Mouse (Mus musculus) MEL (cell line): ENCODE results near the gene Myh3. TPM values are rescaled to one million over a fixed set of nuclear protein-coding genes. Genes with fewer than 3 reads are reported as not detected.

ENCODE experiments used
- DNase-seq: peaks from one replicate; pipeline ENCODE4 v3.0.0; 2011; ENCODE audit warnings: low read depth, low spot score
- H3K27ac ChIP-seq: 2 replicates; pipeline ENCODE4 v1.5.1; 2012; ENCODE audit warnings: low read depth, mild to moderate bottlenecking, control low read depth, low read length, moderate library complexity; ENCODE audit not compliant: control insufficient read depth
- H3K27me3 ChIP-seq, 2 experiments: fragments of 150-350 bp in 1 of 2; sonication (generic) in 1 of 2; 2 replicates each; pipeline ENCODE4 v1.6.1; 2012; ENCODE audit warnings: low read length in 2 of 2, mild to moderate bottlenecking in 2 of 2, improper control_type of control experiment in 1 of 2, moderate library complexity in 1 of 2; ENCODE audit not compliant: insufficient read depth in 2 of 2, control insufficient read depth in 1 of 2
- H3K36me3 ChIP-seq, 2 experiments: 2 replicates each; pipeline ENCODE4 v1.6.1; 2012 to 2014; ENCODE audit warnings: low read length in 2 of 2, improper control_type of control experiment in 1 of 2, inconsistent platforms in 1 of 2, mild to moderate bottlenecking in 1 of 2; ENCODE audit not compliant: insufficient read depth in 2 of 2, control insufficient read depth in 1 of 2
- H3K4me1 ChIP-seq, 2 experiments: fragments of 150-350 bp in 1 of 2; sonication (generic) in 1 of 2; 2 replicates each; pipeline ENCODE4 v1.6.1; 2012; ENCODE audit warnings: low read length in 2 of 2, improper control_type of control experiment in 1 of 2, mild to moderate bottlenecking in 1 of 2; ENCODE audit not compliant: insufficient read depth in 2 of 2, control insufficient read depth in 1 of 2
- H3K4me3 ChIP-seq, 2 experiments: fragments of 150-350 bp in 1 of 2; sonication (generic) in 1 of 2; 2 replicates each; pipeline ENCODE4 v1.5.1; 2012; ENCODE audit warnings: low read depth in 2 of 2, low read length in 2 of 2, mild to moderate bottlenecking in 2 of 2, moderate library complexity in 2 of 2, control low read depth in 1 of 2, improper control_type of control experiment in 1 of 2; ENCODE audit not compliant: control insufficient read depth in 1 of 2, insufficient read depth in 1 of 2
- H3K79me2 ChIP-seq: 2 replicates; pipeline ENCODE4 v1.6.1; 2012; ENCODE audit warnings: mild to moderate bottlenecking, low read length, moderate library complexity; ENCODE audit not compliant: control insufficient read depth, poor library complexity, insufficient read depth
- H3K9ac ChIP-seq: 2 replicates; pipeline ENCODE4 v1.6.1; 2012; ENCODE audit warnings: low read depth, mild to moderate bottlenecking, control low read depth, low read length, moderate library complexity; ENCODE audit not compliant: control insufficient read depth, poor library complexity, severe bottlenecking
- H3K9me3 ChIP-seq: fragments of 150-350 bp; sonication (generic); replicated peaks from 2 replicates; pipeline ENCODE4 v1.6.1; 2012; ENCODE audit warnings: mild to moderate bottlenecking, low read length, improper control_type of control experiment, moderate library complexity; ENCODE audit not compliant: insufficient read depth
- E2F4 ChIP-seq: IDR thresholded peaks from 2 replicates; pipeline ENCODE4 v1.6.1; 2011; ENCODE audit warnings: low read depth, low read length, improper control_type of control experiment, borderline replicate concordance
- ELF1 ChIP-seq: IDR thresholded peaks from 2 replicates; pipeline ENCODE4 v1.6.1; 2014; ENCODE audit warnings: low read depth, mild to moderate bottlenecking, inconsistent platforms, low read length, improper control_type of control experiment, moderate library complexity
- EP300 ChIP-seq, 2 experiments: IDR thresholded peaks; 2 replicates each; pipeline ENCODE4 v1.6.1; 2011; ENCODE audit warnings: improper control_type of control experiment in 2 of 2, low read length in 2 of 2, low read depth in 1 of 2, mild to moderate bottlenecking in 1 of 2
- GABPA ChIP-seq: IDR thresholded peaks from 2 replicates; pipeline ENCODE4 v1.6.1; 2012; ENCODE audit warnings: low read depth, mild to moderate bottlenecking, inconsistent platforms, low read length, improper control_type of control experiment, moderate library complexity
- JUND ChIP-seq: IDR thresholded peaks from 2 replicates; pipeline ENCODE4 v1.6.1; 2011; ENCODE audit warnings: low read depth, mild to moderate bottlenecking, improper control_type of control experiment, low read length
- KAT2A ChIP-seq: conservative IDR thresholded peaks from 2 replicates; pipeline ENCODE4 v1.6.1; 2012; ENCODE audit warnings: low read depth, low read length, improper control_type of control experiment, inconsistent platforms
- MAFK ChIP-seq: IDR thresholded peaks from 2 replicates; pipeline ENCODE4 v1.6.1; 2011; ENCODE audit warnings: low read depth, mild to moderate bottlenecking, low read length, improper control_type of control experiment, borderline replicate concordance
- MXI1 ChIP-seq: IDR thresholded peaks from 2 replicates; pipeline ENCODE4 v1.6.1; 2011; ENCODE audit warnings: mild to moderate bottlenecking, low read depth, low read length, improper control_type of control experiment
- NELFE ChIP-seq: IDR thresholded peaks from 2 replicates; pipeline ENCODE4 v1.6.1; 2011; ENCODE audit warnings: low read depth, low read length, improper control_type of control experiment
- NRF1 ChIP-seq: IDR thresholded peaks from 2 replicates; pipeline ENCODE4 v1.6.1; 2014; ENCODE audit warnings: low read depth, mild to moderate bottlenecking, inconsistent platforms, low read length, improper control_type of control experiment, moderate library complexity; ENCODE audit not compliant: poor library complexity, insufficient read depth, severe bottlenecking
- POLR2AphosphoS2 ChIP-seq: IDR thresholded peaks from 2 replicates; pipeline ENCODE4 v1.6.1; 2011; ENCODE audit warnings: low read length, improper control_type of control experiment
- RAD21 ChIP-seq: IDR thresholded peaks from 2 replicates; pipeline ENCODE4 v1.6.1; 2011; ENCODE audit warnings: mild to moderate bottlenecking, low read depth, low read length, improper control_type of control experiment
- USF2 ChIP-seq, 2 experiments: IDR thresholded peaks; 2 replicates each; pipeline ENCODE4 v1.6.1; 2011 to 2012; ENCODE audit warnings: improper control_type of control experiment in 2 of 2, low read length in 2 of 2, borderline replicate concordance in 1 of 2, inconsistent platforms in 1 of 2, low read depth in 1 of 2, mild to moderate bottlenecking in 1 of 2; ENCODE audit not compliant: insufficient read depth in 1 of 2
- polyA plus RNA-seq, 2 experiments: library from polyadenylated mRNA; stranded (reverse) in 1 of 2; unstranded in 1 of 2; fragments of >175 nt in 1 of 2; fragments of >200 nt in 1 of 2; gene quantifications; 2 replicates each; pipeline versions ENCODE4 v1.2.1 to v1.2.4; 2012; ENCODE audit warnings: low replicate concordance in 2 of 2, low read depth in 1 of 2; ENCODE audit not compliant: insufficient read length in 2 of 2, insufficient read depth in 1 of 2, missing spikeins in 1 of 2
- total RNA-seq: library from RNA; depleted of rRNA; stranded (reverse); fragments of 300-350 nt; gene quantifications from 2 replicates; pipeline ENCODE4 v1.2.3, GENCODE M21; 2012

Gene Myh3
- total and polyA plus RNA-seq, 3 experiments: 0.81 to 1.7 TPM; not detected in 1

GRCm38 (mm10) chr11:67061311-67061710 is 16.8 kb upstream of the Myh3 start:
- no peak for TF ChIP-seq POLR2AphosphoS2
- no peak for TF ChIP-seq NELFE
- no peak for TF ChIP-seq NRF1
- no peak for TF ChIP-seq ELF1
- no peak for TF ChIP-seq MAFK
- TF ChIP-seq USF2 (IDR thresholded peaks at IDR 0.05; ENCODE audit: borderline replicate concordance in 1 of 2, insufficient read depth in 1 of 2, low read depth in 1 of 2, low read length in 2 of 2): no peak
- TF ChIP-seq RAD21: no peak
- TF ChIP-seq KAT2A: no peak
- no peak for TF ChIP-seq GABPA
- H3K9ac ChIP-seq: no peak overlapping the region

GRCm38 (mm10) chr11:67062726-67063125 is 15.4 kb upstream of the Myh3 start:
- H3K79me2 ChIP-seq: no peaks in the 10 kb centered on the region; the same call in 1 of the 2 replicates
- no peak overlapping the region for H3K27ac ChIP-seq
- H3K36me3 ChIP-seq: peaks cover 0 to 25% of the 10 kb centered on the region in 2 experiments; a peak in 2 of 4 replicates
- no peaks in the 10 kb centered on the region for H3K9me3 ChIP-seq
- H3K27me3 ChIP-seq: no peaks in the 10 kb centered on the region
- no peak overlapping the region for H3K9ac ChIP-seq
- no peaks in the 10 kb centered on the region for H3K4me1 ChIP-seq
- no peak for TF ChIP-seq E2F4
- TF ChIP-seq KAT2A: no peak
- DNase-seq: no peak
- no peak overlapping the region for H3K4me3 ChIP-seq

More at GRCm38 (mm10) chr11:67061311-67061710, 16.8 kb upstream of the Myh3 start:
- DNase-seq: no peak
- peaks cover 0 to 32% of the 10 kb centered on the region in 2 experiments; a peak in 2 of 4 replicates for H3K36me3 ChIP-seq
- H3K4me1 ChIP-seq: no peaks in the 10 kb centered on the region
- no peaks in the 10 kb centered on the region for H3K27me3 ChIP-seq
- H3K27ac ChIP-seq: no peak overlapping the region
- no peaks in the 10 kb centered on the region for H3K9me3 ChIP-seq
- H3K4me3 ChIP-seq: no peak overlapping the region
- no peaks in the 10 kb centered on the region; the same call in 1 of the 2 replicates for H3K79me2 ChIP-seq

- Histone ChIP-seq H3K27me3 (peaks cover 0 to 2% of the 10 kb centered on the region in 2 experiments; a peak in 1 of 4 replicates), H3K27ac (no peak overlapping the region), H3K4me3 (no peak overlapping the region), H3K9ac (no peak overlapping the region), H3K9me3 (no peaks in the 10 kb centered on the region), H3K4me1 (no peaks in the 10 kb centered on the region), H3K36me3 (peaks cover 0 to 6% of the 10 kb centered on the region in 2 experiments; a peak in 2 of 4 replicates), H3K79me2 (no peaks in the 10 kb centered on the region)
- TF ChIP-seq EP300 (IDR thresholded peaks at IDR 0.05; ENCODE audit: low read depth in 1 of 2, low read length in 2 of 2) (no peak), JUND (no peak), NELFE (no peak), MXI1 (no peak), POLR2AphosphoS2 (peak; percentile 67; the same call in 1 of the 2 replicates)
- DNase-seq: no peak
Observed at GRCm38 (mm10) chr11:67067741-67068140, 10.4 kb upstream of the Myh3 start.
